Mouse (Mus musculus): Measurements from ENCODE around the gene Alg5.
A peak's percentile ranks its signal among the peaks of the same experiment; 100 is the strongest.

Alg5 gene

DNA sequence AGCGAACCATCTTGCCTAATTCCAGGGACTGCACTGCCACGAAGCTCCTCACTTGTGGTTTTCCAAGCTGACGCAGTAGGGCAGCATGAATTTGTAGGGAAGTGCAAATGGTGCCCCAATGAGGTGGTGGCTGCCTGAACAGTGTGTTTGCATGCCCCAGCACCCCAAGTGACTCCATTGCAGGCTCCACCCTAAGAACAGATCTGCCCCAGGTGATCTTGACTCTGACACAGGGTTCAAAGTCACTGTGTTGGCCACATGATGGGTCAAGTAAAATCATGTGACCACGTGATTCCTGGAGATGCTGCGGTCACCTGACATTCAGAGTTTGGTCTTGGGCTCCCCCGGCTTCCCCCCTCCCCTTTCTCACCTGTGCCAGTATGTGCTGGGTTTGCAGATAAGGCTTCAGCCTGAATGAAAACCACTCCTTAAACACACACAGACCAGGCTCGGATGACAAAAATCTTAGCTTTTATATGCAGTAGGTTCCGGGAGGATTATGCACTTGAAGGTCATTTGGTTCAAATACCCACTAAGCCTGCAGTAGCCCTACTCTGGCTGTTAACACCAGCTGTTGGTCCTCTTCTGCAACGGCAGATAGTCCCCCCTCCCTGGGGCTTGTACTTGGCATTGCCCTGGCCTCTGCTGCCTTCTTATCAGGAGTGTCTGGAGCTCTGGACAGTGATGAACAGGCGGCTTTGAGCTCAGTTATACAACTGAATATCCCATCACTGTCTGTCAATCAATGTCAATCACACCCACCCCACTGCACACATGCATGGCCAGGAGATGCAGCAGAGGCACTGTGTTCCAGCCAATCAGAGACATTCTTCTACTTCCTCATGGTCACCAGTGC lies 56.7 kb downstream of the Alg5 start:
- DNase-seq (ENCODE audit: low spot score in 2 of 2), result no peak

DNA sequence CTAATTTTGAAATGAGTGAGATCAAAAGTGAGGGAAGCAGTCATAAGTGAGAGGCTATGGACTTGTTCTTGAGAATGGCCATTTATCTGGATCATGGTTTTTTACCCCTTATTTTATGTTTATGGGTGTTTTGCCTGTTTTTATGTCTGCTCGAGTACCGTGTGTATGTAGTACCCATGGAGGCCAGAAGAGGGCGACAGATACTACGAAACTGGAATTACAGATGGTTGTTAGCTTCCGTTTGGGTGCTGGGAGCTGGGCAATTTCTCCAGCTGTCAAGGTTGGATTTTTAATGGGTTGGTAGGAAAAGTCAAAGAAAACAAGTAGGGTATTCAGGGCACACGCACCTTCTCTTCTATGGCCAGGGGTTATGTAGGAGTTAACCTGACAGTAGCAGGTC lies 58.4 kb downstream of the Alg5 start:
- no peak for DNase-seq (ENCODE audit: low spot score in 2 of 2)

DNA sequence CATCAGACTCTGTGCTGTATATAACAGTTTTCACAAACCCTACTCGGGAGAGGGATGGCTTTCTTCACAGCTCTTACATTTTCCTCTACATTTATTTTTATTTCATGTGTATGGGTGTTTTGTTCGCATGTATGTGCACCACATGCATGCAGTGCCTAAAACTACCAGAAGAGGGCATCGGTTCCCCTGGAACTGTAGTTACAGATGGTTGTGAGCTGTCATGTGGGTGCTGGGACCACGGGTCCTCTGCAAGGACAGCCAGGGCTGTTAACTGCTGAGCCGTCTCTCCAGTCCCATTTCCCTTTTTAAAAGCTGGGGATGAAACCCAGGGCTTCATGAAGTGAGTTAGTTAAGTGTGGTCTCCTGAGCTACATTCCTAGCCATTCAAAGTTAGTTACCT lies 60.0 kb downstream of the Alg5 start:
- no peak for DNase-seq (ENCODE audit: low spot score in 2 of 2)

DNA sequence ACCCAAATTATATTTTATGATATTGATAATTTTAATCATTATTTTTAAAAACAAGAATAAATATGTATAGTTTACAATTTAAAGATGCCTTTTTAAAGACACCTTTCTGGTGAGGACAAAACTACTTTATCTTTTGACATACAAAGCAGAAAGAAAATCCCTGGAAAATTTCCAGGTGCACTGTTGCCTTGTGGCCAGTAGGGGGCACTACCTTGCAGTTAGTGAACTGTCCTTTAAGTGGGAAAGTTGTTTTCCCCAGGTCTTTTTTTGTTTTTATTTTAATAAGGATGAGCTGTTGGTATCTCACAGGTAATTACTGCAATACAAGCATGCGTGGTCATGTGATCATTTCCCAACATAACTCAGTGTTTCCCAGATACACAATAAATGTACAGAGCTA lies 60.5 kb downstream of the Alg5 start:
- no peak for DNase-seq (ENCODE audit: low spot score in 2 of 2)

DNA sequence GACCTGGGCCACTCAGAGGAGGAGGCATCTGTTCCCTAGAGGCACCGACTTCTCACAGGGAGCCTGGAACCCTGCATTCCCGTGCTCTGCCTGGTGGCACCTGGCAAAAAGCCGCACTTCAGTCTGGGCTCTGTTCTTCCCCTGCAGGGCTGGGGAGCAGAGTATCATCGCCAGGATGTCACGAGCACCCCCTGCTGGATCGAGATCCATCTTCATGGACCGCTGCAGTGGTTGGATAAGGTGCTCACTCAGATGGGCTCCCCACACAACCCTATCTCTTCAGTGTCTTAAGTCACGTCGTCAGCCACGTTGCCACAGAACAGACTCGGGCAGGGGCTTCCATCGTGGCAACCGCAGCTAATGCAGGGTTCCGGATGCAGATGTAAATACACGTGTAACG lies 61.9 kb downstream of the Alg5 start:
- peak; percentile 22 to 23 for DNase-seq (ENCODE audit: low spot score in 2 of 2)
